Comparison of ENCODE assay signal across 8 mouse cellular contexts in the genomic region with DNA sequence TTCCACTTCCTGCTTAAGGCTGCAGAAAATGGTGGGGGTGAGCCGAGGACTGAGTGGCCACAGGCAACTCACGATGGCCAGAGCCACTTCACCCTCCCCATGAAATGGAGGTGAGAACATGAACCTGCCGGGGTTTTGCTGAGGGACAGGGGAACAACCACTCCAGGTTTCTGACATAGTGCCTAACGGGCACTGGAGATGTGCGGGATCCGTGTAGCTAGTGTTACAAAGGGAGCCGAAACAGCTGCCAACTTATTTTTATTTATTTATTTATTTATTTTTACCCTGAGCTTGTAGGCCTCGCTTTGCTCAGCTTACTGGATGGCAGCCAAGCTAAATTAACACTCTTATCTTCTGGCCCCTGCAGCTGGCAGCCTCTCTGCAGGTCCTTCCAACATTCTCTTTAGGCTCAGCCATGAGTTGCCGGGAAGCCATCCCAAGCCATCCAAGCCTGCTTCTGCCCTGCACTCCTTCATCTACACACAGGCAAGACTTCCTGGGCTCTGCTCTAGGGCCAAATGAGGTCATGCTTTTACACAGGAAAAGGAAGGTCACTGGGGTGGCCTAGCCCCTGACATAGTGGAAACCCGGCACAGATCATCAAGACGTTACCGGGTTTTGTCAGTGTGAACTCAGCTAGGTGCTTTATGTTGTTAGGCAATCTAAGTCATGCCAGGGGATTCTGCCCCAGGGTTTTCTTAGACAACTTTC. TPM values are rescaled to one million over a fixed set of nuclear protein-coding genes. Genes with fewer than 3 reads are reported as not detected.
DNase-seq lines count a peak whose midpoint lies in the region; ATAC-seq lines count a peak whose summit lies in the region.

No protein-coding gene starts in this region.

- H3K4me2 ChIP-seq in hindbrain, embryonic 14.5 days (replicated peaks), result no peak overlapping the region
- H3K4me2 ChIP-seq in hindbrain, embryonic 11.5 days (replicated peaks; ENCODE audit: low read depth, low read length), result no peak overlapping the region
- H3K4me2 ChIP-seq in lung, embryonic 16.5 days (ENCODE audit: low read depth, low read length), result peak overlapping the region; percentile 6; the same call in 1 of the 2 replicates
- H3K4me2 ChIP-seq in stomach, embryonic 15.5 days, result no peak overlapping the region

- H3K27ac ChIP-seq in hindbrain, embryonic 14.5 days, result peak overlapping the region; percentile 62
- H3K27ac ChIP-seq in hindbrain, embryonic 11.5 days (ENCODE audit: low read depth, low read length), result no peak overlapping the region
- 0 out of 2 replicates have a peak overlapping the region, but pooled peaks have one; percentile 15 for H3K27ac ChIP-seq in lung, embryonic 16.5 days (ENCODE audit: low read length)
- no peak overlapping the region; the same call in 1 of the 2 replicates for H3K27ac ChIP-seq in stomach, embryonic 15.5 days

- 0 out of 2 replicates have a peak, but pooled peaks cover 4% of the 10 kb centered on the region for H3K4me1 ChIP-seq in hindbrain, embryonic 14.5 days (replicated peaks; ENCODE audit: control insufficient read depth, insufficient read depth, low read length)
- no peaks in the 10 kb centered on the region for H3K4me1 ChIP-seq in hindbrain, embryonic 11.5 days (replicated peaks; ENCODE audit: control insufficient read depth, insufficient read depth, low read length)
- peaks cover 13% of the 10 kb centered on the region for H3K4me1 ChIP-seq in lung, embryonic 16.5 days (replicated peaks; ENCODE audit: control insufficient read depth, insufficient read depth, low read length)
- 0 out of 2 replicates have a peak, but pooled peaks cover 6% of the 10 kb centered on the region for H3K4me1 ChIP-seq in stomach, embryonic 15.5 days

- WGBS in hindbrain, embryonic 14.5 days, result 60% methylated on average over 12 of the region's 12 CpGs
- 81% methylated on average over 12 of the region's 12 CpGs for WGBS in hindbrain, embryonic 11.5 days
- WGBS in lung, embryonic 16.5 days, result 22% methylated on average over 12 of the region's 12 CpGs
- WGBS in stomach, embryonic 15.5 days, result 48% methylated on average over 12 of the region's 12 CpGs

- no peaks in the 10 kb centered on the region for H3K9me3 ChIP-seq in hindbrain, embryonic 14.5 days (ENCODE audit: control insufficient read depth, low read length)
- no peaks in the 10 kb centered on the region for H3K9me3 ChIP-seq in hindbrain, embryonic 11.5 days (ENCODE audit: control insufficient read depth, low read length)
- no peaks in the 10 kb centered on the region for H3K9me3 ChIP-seq in lung, embryonic 16.5 days (ENCODE audit: control insufficient read depth, low read length)
- no peaks in the 10 kb centered on the region for H3K9me3 ChIP-seq in stomach, embryonic 15.5 days

- DNase-seq in hindbrain, embryonic 14.5 days (ENCODE audit: low spot score), result peak; percentile 64
- DNase-seq in hindbrain, embryonic 11.5 days (ENCODE audit: low spot score), result no peak
- DNase-seq in CD4-positive, CD25-positive, alpha-beta regulatory T cell, adult 2 months (ENCODE audit: low read depth, low spot score), result peak; percentile 66
- peak; percentile 64 for DNase-seq in brain, embryonic 18.5 days (ENCODE audit: low read depth, low spot score)
- DNase-seq in heart, postnatal 10 days, result peak; percentile 89 to 91
- DNase-seq in layer of hippocampus, postnatal 25 days (ENCODE audit: extremely low spot score in 1 of 2, low spot score in 1 of 2), result no peak

- no peaks in the 10 kb centered on the region for H3K36me3 ChIP-seq in hindbrain, embryonic 14.5 days (replicated peaks; ENCODE audit: control insufficient read depth, insufficient read depth)
- H3K36me3 ChIP-seq in hindbrain, embryonic 11.5 days (ENCODE audit: control insufficient read depth, insufficient read depth, low read length), result no peaks in the 10 kb centered on the region
- H3K36me3 ChIP-seq in lung, embryonic 16.5 days (ENCODE audit: control insufficient read depth, insufficient read depth, low read length), result no peaks in the 10 kb centered on the region
- H3K36me3 ChIP-seq in stomach, embryonic 15.5 days, result no peaks in the 10 kb centered on the region

- H3K9ac ChIP-seq in hindbrain, embryonic 14.5 days, result no peak overlapping the region
- H3K9ac ChIP-seq in hindbrain, embryonic 11.5 days (ENCODE audit: low read depth, low read length), result no peak overlapping the region
- no peak overlapping the region for H3K9ac ChIP-seq in lung, embryonic 16.5 days (ENCODE audit: low read length)
- H3K9ac ChIP-seq in stomach, embryonic 15.5 days, result no peak overlapping the region

- H3K27me3 ChIP-seq in hindbrain, embryonic 14.5 days (ENCODE audit: control insufficient read depth, insufficient read depth, low read length), result no peaks in the 10 kb centered on the region
- no peaks in the 10 kb centered on the region for H3K27me3 ChIP-seq in hindbrain, embryonic 11.5 days (ENCODE audit: control insufficient read depth, insufficient read depth, low read length)
- H3K27me3 ChIP-seq in lung, embryonic 16.5 days (ENCODE audit: control insufficient read depth, insufficient read depth, low read depth, low read length), result no peaks in the 10 kb centered on the region
- H3K27me3 ChIP-seq in stomach, embryonic 15.5 days (replicated peaks), result no peaks in the 10 kb centered on the region

- H3K4me3 ChIP-seq in hindbrain, embryonic 14.5 days (replicated peaks; ENCODE audit: low read length), result no peak overlapping the region
- H3K4me3 ChIP-seq in hindbrain, embryonic 11.5 days (ENCODE audit: low read depth, low read length), result no peak overlapping the region
- no peak overlapping the region for H3K4me3 ChIP-seq in lung, embryonic 16.5 days (ENCODE audit: low read length)
- H3K4me3 ChIP-seq in stomach, embryonic 15.5 days (replicated peaks), result no peak overlapping the region

- peak; percentile 51; the same call in 1 of the 2 replicates for ATAC-seq in hindbrain, embryonic 14.5 days (ENCODE audit: low FRiP score)
- ATAC-seq in hindbrain, embryonic 11.5 days (ENCODE audit: low FRiP score), result no peak
- peak; percentile 79 for ATAC-seq in lung, embryonic 16.5 days (ENCODE audit: low read depth)
- ATAC-seq in stomach, embryonic 15.5 days (ENCODE audit: insufficient read depth, low FRiP score, low read depth), result peak; percentile 53; the same call in 1 of the 2 replicates

- intact Hi-C loops in heart, postnatal 10 days (cut with DNase I), result loop anchor here (1.0 to 2.0 kb wide), 3 partner anchors 17 to 47 kb away; no protein-coding TSS in a partner anchor

RNA-seq across cellular contexts. Expression of gene Mef2a, which starts 49.0 kb away (rescaled TPM):
- 44.9 and 48.2 TPM in 2 replicates for polyA plus RNA-seq in hindbrain, embryonic 14.5 days (2014; fragmentation: Nextera tagmentation; extraction: Ambion mirVana)
- 29.3 and 32.3 TPM in 2 replicates for polyA plus RNA-seq in hindbrain, embryonic 11.5 days (2014; fragmentation: Nextera tagmentation; extraction: Ambion mirVana)
- 100 to 1,000 TPM; 192 to 218 TPM for total RNA-seq in heart, postnatal 10 days (2021)
- 61.6 and 65.2 TPM in 2 replicates for polyA plus RNA-seq in lung, embryonic 16.5 days (2015; fragmentation: Nextera tagmentation; extraction: Ambion mirVana)
- polyA plus RNA-seq in stomach, embryonic 15.5 days (2015; fragmentation: Nextera tagmentation; extraction: Ambion mirVana), result 36.0 and 38.4 TPM in 2 replicates
- total RNA-seq in layer of hippocampus, postnatal 25 days (2021), result 100 to 1,000 TPM; 137 to 159 TPM

Comparison
In these comparisons a context has a peak if more than half of its experiments do, and no peak if none do; other contexts are left out.
1. DNase-seq: peak in hindbrain, embryonic 14.5 days (single experiment), CD4-positive, CD25-positive, alpha-beta regulatory T cell, adult 2 months (single experiment), brain, embryonic 18.5 days (single experiment) and heart, postnatal 10 days (2 of 2); none in hindbrain, embryonic 11.5 days (single experiment) and layer of hippocampus, postnatal 25 days (0 of 2).
2. H3K27ac ChIP-seq: peak in hindbrain, embryonic 14.5 days (single experiment) and lung, embryonic 16.5 days (single experiment); none in hindbrain, embryonic 11.5 days (single experiment) and stomach, embryonic 15.5 days (single experiment).